Mouse (Mus musculus) erythroid progenitor cell, adult 5-6 weeks (primary cell): ENCODE measurements around the gene Slc39a9. TPM values are rescaled to one million over a fixed set of nuclear protein-coding genes. Genes with fewer than 3 reads are reported as not detected.

ENCODE experiments used
- ATAC-seq: replicated peaks from 2 replicates; pipeline ENCODE4 v1.8.0; 2016; ENCODE audit warnings: moderate number of reproducible peaks, mild to moderate bottlenecking, moderate TSS enrichment, inconsistent platforms; ENCODE audit not compliant: poor library complexity, low FRiP score, severe bottlenecking
- total RNA-seq, 2 experiments: library from RNA; stranded (forward) in 1 of 2; stranded (reverse) in 1 of 2; fragments of 150-400 nt in 1 of 2; fragments of 186-747, 209-891 nt in 1 of 2; gene quantifications; 2 replicates each; pipeline versions ENCODE4 v1.2.3 to v1.2.4; 2015 to 2017; ENCODE audit warnings: low replicate concordance in 2 of 2

Slc39a9 gene
- total RNA-seq, 2 experiments from 2014 or later = 11.2 to 20.1 TPM

- no peak for ATAC-seq
Observed at GRCm38 (mm10) chr12:80646377-80646776, 2.7 kb downstream of the Slc39a9 start.

DNA sequence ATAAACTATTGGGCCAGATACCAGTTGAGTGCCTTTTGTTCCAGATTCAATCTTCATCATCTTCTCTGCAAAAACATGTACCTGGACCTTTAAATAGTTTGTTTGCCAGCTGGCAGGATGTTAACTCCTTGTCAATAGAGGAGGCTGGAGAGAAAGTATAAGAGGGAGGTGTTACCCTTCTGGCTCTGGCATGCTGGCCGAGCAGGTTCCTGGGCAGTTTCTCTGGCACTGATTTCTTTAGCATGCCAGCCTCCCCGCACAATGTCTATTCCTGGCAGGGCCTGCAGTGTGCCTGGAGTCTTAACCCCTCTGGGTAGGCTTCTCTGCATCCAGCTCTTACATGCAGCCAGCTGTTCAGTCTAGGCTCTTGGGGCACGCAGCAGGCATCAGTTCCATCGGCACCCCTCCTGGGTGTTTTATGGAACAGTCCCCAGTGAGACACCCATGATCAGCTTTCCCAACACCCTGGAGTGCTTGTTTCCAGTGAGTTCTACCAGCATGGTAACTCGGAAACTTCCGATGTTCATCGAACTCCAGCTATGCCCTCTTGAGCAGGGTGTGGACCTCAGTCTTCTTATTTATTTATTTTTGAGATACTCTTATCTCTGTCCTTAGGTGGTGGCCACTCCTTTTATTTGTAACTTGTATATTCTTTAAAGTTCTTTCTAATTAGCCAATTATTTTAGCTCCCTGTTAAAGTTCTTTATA, 10.4 kb downstream of the Slc39a9 start:
- ATAC-seq = no peak

- ATAC-seq = no peak
Observed at GRCm38 (mm10) chr12:80654659-80655025, 11.0 kb downstream of the Slc39a9 start.

DNA sequence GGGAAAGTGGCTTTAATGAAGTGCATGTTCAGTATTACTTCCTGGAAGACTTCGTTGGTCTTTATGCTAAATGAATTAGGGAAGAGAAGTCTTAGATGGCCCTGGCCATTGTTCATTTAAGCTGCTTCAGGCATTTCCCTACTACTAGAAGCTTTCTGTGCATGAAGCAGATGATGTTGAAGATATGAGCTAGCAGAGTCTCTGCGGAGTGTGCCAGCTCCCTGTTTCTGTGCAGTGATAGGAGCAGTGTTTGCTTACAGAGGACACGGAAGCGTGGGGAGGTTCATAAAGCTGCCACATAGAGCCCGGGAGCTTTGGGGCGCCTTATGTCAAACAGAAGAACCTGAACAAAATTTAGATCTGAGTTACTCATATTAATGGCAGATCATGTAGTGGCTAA, 15.0 kb downstream of the Slc39a9 start:
- ATAC-seq = no peak

- no peak for ATAC-seq
Observed at GRCm38 (mm10) chr12:80662322-80662721, 18.6 kb downstream of the Slc39a9 start.

DNA sequence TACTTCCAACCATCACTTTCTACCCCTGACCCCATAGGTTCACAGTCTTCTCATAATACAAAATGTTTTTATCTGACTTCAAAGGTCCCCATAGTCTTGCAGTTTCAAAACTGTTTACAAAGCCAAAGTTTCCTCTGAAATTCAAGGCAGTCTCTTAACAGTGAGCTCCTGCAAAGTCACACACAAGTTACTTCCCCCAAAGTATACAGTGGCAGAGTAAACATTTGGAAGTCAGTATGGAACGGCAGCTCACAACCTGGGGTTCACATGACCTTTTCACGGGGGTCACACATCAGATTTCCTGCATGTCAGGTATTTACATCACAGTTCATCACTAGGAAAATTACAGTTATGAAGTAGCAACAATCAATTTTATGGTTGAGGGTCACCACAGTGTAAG, 20.3 kb downstream of the Slc39a9 start:
- no peak for ATAC-seq

- no peak for ATAC-seq
Observed at GRCm38 (mm10) chr12:80668391-80668790, 24.7 kb downstream of the Slc39a9 start.

DNA sequence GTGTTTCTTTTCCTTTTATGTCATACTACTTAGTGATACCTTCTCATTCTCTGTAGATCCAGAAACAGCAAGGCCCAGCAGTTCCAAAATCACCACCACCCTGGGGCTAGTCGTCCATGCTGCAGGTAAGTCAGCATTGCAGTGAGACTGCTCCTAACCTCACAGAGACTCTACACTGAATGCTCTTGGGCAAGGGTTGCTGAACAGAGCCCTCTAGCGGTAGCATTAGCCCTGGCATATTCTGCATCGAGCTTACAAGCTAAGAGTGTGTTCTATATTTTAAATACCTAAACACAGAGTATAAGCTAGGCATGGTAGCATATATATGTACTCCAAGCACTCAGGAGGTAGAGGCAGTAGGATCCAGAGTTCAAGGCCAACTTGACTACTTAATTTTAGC, 29.5 kb downstream of the Slc39a9 start:
- peak; percentile 83 for ATAC-seq

DNA sequence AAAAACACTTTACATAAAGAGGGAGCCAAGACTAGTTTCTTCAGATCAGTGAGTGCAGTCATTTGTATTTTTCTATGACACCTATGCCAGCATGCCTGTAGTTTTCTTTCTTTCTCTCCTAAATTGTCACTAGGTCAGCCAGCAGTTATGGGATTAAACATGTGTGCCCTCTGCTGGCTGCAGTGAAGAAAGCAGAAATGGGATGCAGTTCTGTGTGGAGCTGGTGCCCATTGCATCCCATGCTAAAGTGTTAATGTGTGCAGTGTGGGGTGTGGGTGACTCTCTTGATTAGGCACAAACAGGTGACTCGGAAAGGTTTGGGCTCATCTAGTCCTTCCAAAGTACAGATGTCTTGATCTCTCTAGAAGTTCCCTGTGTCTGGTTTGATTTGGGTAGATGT, 37.7 kb downstream of the Slc39a9 start:
- 0 out of 2 replicates have a peak, but pooled peaks have one; percentile 63 for ATAC-seq

DNA sequence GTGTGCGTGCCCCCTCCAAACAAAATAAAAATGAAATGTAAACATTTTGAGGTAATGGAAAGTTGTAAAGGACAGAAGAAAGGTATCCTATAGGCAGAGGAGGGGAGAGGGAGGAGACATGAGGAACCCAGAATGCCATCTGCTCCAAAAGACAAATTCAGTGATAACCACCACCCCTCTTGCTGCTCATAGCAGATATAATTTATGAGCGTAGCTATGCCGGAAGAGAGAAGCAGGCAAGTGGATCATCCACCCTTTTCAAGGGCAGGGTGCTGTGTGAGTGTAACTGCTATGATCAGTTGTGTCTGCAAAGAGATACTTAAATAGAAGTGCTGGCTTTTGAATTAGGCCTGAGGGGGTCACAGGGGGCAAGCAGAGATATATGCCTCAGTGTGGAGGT, 39.9 kb downstream of the Slc39a9 start:
- ATAC-seq = peak; percentile 86

GRCm38 (mm10) chr12:80684316-80684715, 40.6 kb downstream of the Slc39a9 start:
- no peak for ATAC-seq

DNA sequence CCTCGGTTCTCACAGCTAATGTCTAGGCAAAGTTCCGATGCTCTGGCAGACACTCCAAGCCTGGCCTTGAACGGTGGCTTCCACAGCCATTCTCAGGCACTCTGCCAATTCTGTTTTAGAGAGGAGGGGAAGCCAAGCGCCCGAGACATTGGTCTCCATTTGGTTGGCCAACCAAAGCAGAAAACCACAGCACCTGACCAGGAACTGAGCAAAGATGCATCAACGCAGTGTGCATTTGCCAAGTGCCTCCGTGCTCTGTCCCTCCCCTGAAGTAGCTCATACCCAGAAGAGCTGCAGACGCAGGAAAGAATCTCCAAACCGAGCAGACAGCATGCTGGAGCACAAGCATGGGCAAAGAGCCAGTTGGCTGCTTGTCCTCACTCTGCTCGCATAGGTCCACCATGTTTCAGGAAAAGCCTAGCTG, 44.1 kb downstream of the Slc39a9 start:
- ATAC-seq = no peak

DNA sequence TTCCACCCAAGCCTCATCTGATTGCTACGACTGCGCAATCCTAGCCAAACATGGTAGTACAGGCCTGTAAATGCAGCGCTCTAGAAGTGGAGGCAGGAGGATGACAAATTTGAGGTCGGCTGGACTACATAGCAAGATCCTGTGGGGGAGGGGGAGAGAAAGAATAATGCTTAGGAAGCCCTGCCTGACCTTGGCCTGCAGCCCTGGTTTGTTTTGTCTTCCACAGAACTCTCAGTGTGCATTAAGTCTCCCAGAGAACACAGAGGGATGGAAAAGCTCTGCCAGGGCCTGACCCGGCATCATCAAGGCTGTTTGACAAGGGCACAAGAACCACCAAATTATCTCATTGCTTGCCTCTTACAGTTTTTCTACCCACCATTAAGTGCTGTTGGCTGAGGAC, 46.0 kb downstream of the Slc39a9 start:
- no peak for ATAC-seq

DNA sequence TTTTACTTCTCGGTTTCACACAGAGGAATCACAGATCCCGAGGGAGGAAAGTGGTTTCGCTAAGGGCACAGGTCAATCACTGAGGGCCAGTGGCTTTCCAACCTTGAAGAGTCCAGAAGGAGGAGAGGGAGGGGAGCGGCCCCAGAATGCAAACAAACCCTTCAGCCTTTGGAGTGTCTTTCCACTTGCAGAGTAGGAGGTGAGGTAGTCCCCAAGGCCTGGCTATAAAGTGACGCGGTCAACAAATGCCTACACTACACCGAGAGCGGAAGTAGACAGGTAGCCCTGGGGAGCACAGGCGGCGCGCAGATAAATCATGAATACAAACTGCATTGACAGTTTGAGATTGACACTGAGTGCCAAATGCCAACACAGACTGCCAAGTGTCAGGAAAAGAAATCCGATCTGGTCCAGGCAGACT, 48.0 kb downstream of the Slc39a9 start:
- ATAC-seq = no peak

GRCm38 (mm10) chr12:80692269-80692972, 48.7 kb downstream of the Slc39a9 start, which contains the start of gene Plekhd1:
Plekhd1 (plus strand) TSS chr12:80692591.
- ATAC-seq = no peak; the same call in 1 of the 2 replicates

- ATAC-seq = no peak
Observed at GRCm38 (mm10) chr12:80693700-80694099, 50.0 kb downstream of the Slc39a9 start.

DNA sequence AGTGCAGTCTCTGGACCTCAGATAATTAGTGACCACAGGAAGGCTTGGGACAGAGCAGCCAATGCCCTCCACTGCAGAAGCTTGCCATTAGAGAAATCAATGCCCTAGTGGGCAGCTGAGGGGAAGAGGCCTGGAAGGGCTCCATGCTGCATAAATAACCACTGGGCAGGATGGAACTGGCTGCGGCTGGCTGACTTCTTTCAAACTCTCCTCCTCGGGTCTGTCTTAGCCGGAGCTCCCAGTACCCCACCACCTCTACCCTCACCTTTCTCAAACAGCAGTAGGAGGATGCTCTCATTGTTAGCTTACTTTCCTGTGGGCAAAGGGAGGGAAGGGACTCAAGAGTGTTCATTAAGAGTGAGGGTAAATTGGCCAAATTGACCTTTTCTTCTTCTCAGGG, 51.3 kb downstream of the Slc39a9 start:
- ATAC-seq = no peak

- peak; percentile 93 for ATAC-seq
Observed at GRCm38 (mm10) chr12:80698526-80699143, 55.0 kb downstream of the Slc39a9 start.

DNA sequence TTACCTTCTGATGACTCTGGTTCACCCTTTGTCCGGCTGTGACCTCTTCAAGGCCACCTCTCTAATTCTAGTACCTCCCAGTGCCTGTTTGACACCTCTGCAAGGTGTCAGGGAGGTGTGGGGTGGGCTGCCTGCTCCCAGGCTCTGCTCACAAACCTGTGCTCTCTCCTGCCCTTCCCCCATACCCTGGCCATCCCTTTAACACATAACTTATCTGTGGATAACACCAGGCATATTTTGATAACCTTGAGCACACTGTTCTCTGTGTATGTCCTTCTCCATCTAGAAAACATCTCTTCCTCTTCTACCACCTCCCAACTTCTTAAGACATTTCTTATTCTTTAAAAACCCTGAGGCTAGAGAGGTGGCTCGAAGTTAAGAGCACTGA, 55.5 kb downstream of the Slc39a9 start:
- peak; percentile 64 for ATAC-seq

DNA sequence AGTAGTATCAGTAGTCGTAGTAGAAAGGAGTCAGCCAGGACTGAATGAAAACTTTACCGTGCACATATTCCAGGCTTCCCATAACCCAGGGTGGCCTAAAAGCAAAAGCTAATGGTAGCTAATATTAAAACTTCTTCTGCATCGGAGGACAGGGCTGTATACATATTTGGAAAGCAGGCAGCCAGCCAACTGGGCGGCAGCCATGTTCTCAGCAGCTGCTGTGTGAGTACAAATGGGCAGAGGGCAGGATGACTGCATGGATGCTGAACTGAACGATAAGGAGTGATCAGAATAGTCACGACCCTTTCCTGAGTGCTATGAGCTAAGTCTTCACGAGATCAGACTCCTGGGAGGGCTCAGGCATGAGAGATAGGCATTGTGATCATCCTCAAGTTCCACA, 57.6 kb downstream of the Slc39a9 start:
- no peak for ATAC-seq
